Mouse (Mus musculus): Measurements from ENCODE around the gene Kncn. TPM values are rescaled to one million over a fixed set of nuclear protein-coding genes. Genes with fewer than 3 reads are reported as not detected.
A peak's percentile ranks its signal among the peaks of the same experiment; 100 is the strongest.

The Kncn gene
- polyA plus RNA-seq, 1 experiment from 2014 or later = 0.31 TPM

GRCm38 (mm10) chr4:115848083-115848482, 36.1 kb upstream of the Kncn start:
- H3K4me1 ChIP-seq (ENCODE audit: control insufficient read depth, insufficient read depth, low read length) = no peaks in the 10 kb centered on the region
- H3K36me3 ChIP-seq (ENCODE audit: control insufficient read depth, insufficient read depth, low read length) = peaks cover 37% of the 10 kb centered on the region
- no peak overlapping the region for H3K27ac ChIP-seq (replicated peaks; ENCODE audit: low read depth, low read length)

GRCm38 (mm10) chr4:115848990-115849677, 35.1 kb upstream of the Kncn start:
- Histone ChIP-seq H3K4me2 (ENCODE audit: low read depth, low read length) (no peak overlapping the region), H3K4me3 (ENCODE audit: low read depth, low read length) (no peak overlapping the region), H3K36me3 (ENCODE audit: control insufficient read depth, insufficient read depth, low read length) (peaks cover 37% of the 10 kb centered on the region), H3K9me3 (ENCODE audit: control insufficient read depth, low read length) (no peaks in the 10 kb centered on the region), H3K27ac (replicated peaks; ENCODE audit: low read depth, low read length) (no peak overlapping the region), H3K4me1 (ENCODE audit: control insufficient read depth, insufficient read depth, low read length) (no peaks in the 10 kb centered on the region), H3K9ac (ENCODE audit: low read depth, low read length) (no peak overlapping the region), H3K27me3 (replicated peaks; ENCODE audit: control insufficient read depth, insufficient read depth, low read length) (no peaks in the 10 kb centered on the region)
- ATAC-seq (ENCODE audit: low read depth) = no peak
- DNase-seq (ENCODE audit: low spot score) = no peak
- WGBS = 70% methylated on average over 8 of the region's 8 CpGs

More at GRCm38 (mm10) chr4:115848083-115848482, 36.1 kb upstream of the Kncn start:
- Histone ChIP-seq H3K9me3 (ENCODE audit: control insufficient read depth, low read length) (no peaks in the 10 kb centered on the region), H3K4me3 (ENCODE audit: low read depth, low read length) (no peak overlapping the region), H3K9ac (ENCODE audit: low read depth, low read length) (no peak overlapping the region), H3K4me2 (ENCODE audit: low read depth, low read length) (no peak overlapping the region), H3K27me3 (replicated peaks; ENCODE audit: control insufficient read depth, insufficient read depth, low read length) (no peaks in the 10 kb centered on the region)
- no peak for ATAC-seq (ENCODE audit: low read depth)
- DNase-seq (ENCODE audit: low spot score) = no peak
- 78% methylated on average over 1 of the region's 1 CpGs for WGBS

GRCm38 (mm10) chr4:115850111-115850510, 34.1 kb upstream of the Kncn start:
- no peak overlapping the region for H3K9ac ChIP-seq (ENCODE audit: low read depth, low read length)
- no peak for DNase-seq (ENCODE audit: low spot score)
- H3K4me2 ChIP-seq (ENCODE audit: low read depth, low read length) = no peak overlapping the region
- H3K27ac ChIP-seq (replicated peaks; ENCODE audit: low read depth, low read length) = no peak overlapping the region; the same call in 1 of the 2 replicates
- 63% methylated on average over 2 of the region's 2 CpGs for WGBS
- H3K9me3 ChIP-seq (ENCODE audit: control insufficient read depth, low read length) = no peaks in the 10 kb centered on the region
- ATAC-seq (ENCODE audit: low read depth) = no peak
- no peaks in the 10 kb centered on the region for H3K27me3 ChIP-seq (replicated peaks; ENCODE audit: control insufficient read depth, insufficient read depth, low read length)
- H3K36me3 ChIP-seq (ENCODE audit: control insufficient read depth, insufficient read depth, low read length) = peaks cover 37% of the 10 kb centered on the region
- peaks cover under 1% of the 10 kb centered on the region; the same call in 1 of the 2 replicates for H3K4me1 ChIP-seq (ENCODE audit: control insufficient read depth, insufficient read depth, low read length)
- no peak overlapping the region for H3K4me3 ChIP-seq (ENCODE audit: low read depth, low read length)

GRCm38 (mm10) chr4:115850631-115851030, 33.6 kb upstream of the Kncn start:
- no peak for ATAC-seq (ENCODE audit: low read depth)
- WGBS = 45% methylated on average over 2 of the region's 2 CpGs
- Histone ChIP-seq H3K4me2 (ENCODE audit: low read depth, low read length) (no peak overlapping the region), H3K36me3 (ENCODE audit: control insufficient read depth, insufficient read depth, low read length) (peaks cover 37% of the 10 kb centered on the region), H3K9ac (ENCODE audit: low read depth, low read length) (no peak overlapping the region), H3K4me1 (ENCODE audit: control insufficient read depth, insufficient read depth, low read length) (peaks cover 6% of the 10 kb centered on the region), H3K9me3 (ENCODE audit: control insufficient read depth, low read length) (no peaks in the 10 kb centered on the region), H3K27ac (replicated peaks; ENCODE audit: low read depth, low read length) (no peak overlapping the region; the same call in 1 of the 2 replicates), H3K27me3 (replicated peaks; ENCODE audit: control insufficient read depth, insufficient read depth, low read length) (no peaks in the 10 kb centered on the region), H3K4me3 (ENCODE audit: low read depth, low read length) (no peak overlapping the region)
- DNase-seq (ENCODE audit: low spot score) = no peak

GRCm38 (mm10) chr4:115851569-115851968, 32.6 kb upstream of the Kncn start:
- peaks cover 7% of the 10 kb centered on the region for H3K4me1 ChIP-seq (ENCODE audit: control insufficient read depth, insufficient read depth, low read length)
- no peaks in the 10 kb centered on the region for H3K9me3 ChIP-seq (ENCODE audit: control insufficient read depth, low read length)
- no peak for DNase-seq (ENCODE audit: low spot score)
- peaks cover 38% of the 10 kb centered on the region for H3K36me3 ChIP-seq (ENCODE audit: control insufficient read depth, insufficient read depth, low read length)
- no peaks in the 10 kb centered on the region for H3K27me3 ChIP-seq (replicated peaks; ENCODE audit: control insufficient read depth, insufficient read depth, low read length)
- H3K4me3 ChIP-seq (ENCODE audit: low read depth, low read length) = no peak overlapping the region
- no peak for ATAC-seq (ENCODE audit: low read depth)
- H3K27ac ChIP-seq (replicated peaks; ENCODE audit: low read depth, low read length) = no peak overlapping the region
- H3K4me2 ChIP-seq (ENCODE audit: low read depth, low read length) = no peak overlapping the region
- WGBS = 86% methylated on average over 6 of the region's 6 CpGs
- H3K9ac ChIP-seq (ENCODE audit: low read depth, low read length) = no peak overlapping the region

GRCm38 (mm10) chr4:115855100-115855499, 29.1 kb upstream of the Kncn start:
- no peak overlapping the region for H3K9ac ChIP-seq (ENCODE audit: low read depth, low read length)

GRCm38 (mm10) chr4:115855609-115856008, 28.6 kb upstream of the Kncn start:
- Histone ChIP-seq H3K4me1 (ENCODE audit: control insufficient read depth, insufficient read depth, low read length) (peaks cover 7% of the 10 kb centered on the region), H3K27me3 (replicated peaks; ENCODE audit: control insufficient read depth, insufficient read depth, low read length) (no peaks in the 10 kb centered on the region), H3K4me2 (ENCODE audit: low read depth, low read length) (no peak overlapping the region), H3K27ac (replicated peaks; ENCODE audit: low read depth, low read length) (no peak overlapping the region), H3K4me3 (ENCODE audit: low read depth, low read length) (no peak overlapping the region), H3K36me3 (ENCODE audit: control insufficient read depth, insufficient read depth, low read length) (peaks cover 43% of the 10 kb centered on the region), H3K9me3 (ENCODE audit: control insufficient read depth, low read length) (no peaks in the 10 kb centered on the region), H3K9ac (ENCODE audit: low read depth, low read length) (no peak overlapping the region)
- ATAC-seq (ENCODE audit: low read depth) (no peak), DNase-seq (ENCODE audit: low spot score) (no peak)
- 45% methylated on average over 4 of the region's 4 CpGs for WGBS

More at GRCm38 (mm10) chr4:115855100-115855499, 29.1 kb upstream of the Kncn start:
- ATAC-seq (ENCODE audit: low read depth) = no peak
- peaks cover 7% of the 10 kb centered on the region for H3K4me1 ChIP-seq (ENCODE audit: control insufficient read depth, insufficient read depth, low read length)
- no peak overlapping the region for H3K4me3 ChIP-seq (ENCODE audit: low read depth, low read length)
- WGBS = 43% methylated on average over 6 of the region's 6 CpGs
- no peak overlapping the region for H3K4me2 ChIP-seq (ENCODE audit: low read depth, low read length)
- no peaks in the 10 kb centered on the region for H3K9me3 ChIP-seq (ENCODE audit: control insufficient read depth, low read length)
- peak overlapping the region; percentile 28; the same call in 1 of the 2 replicates for H3K27ac ChIP-seq (replicated peaks; ENCODE audit: low read depth, low read length)
- no peaks in the 10 kb centered on the region for H3K27me3 ChIP-seq (replicated peaks; ENCODE audit: control insufficient read depth, insufficient read depth, low read length)
- H3K36me3 ChIP-seq (ENCODE audit: control insufficient read depth, insufficient read depth, low read length) = peaks cover 42% of the 10 kb centered on the region
- no peak for DNase-seq (ENCODE audit: low spot score)

- H3K27ac ChIP-seq (replicated peaks; ENCODE audit: low read depth, low read length) = no peak overlapping the region
- H3K36me3 ChIP-seq (ENCODE audit: control insufficient read depth, insufficient read depth, low read length) = peaks cover 42% of the 10 kb centered on the region
- no peak overlapping the region for H3K4me3 ChIP-seq (ENCODE audit: low read depth, low read length)
- ATAC-seq (ENCODE audit: low read depth) (no peak), DNase-seq (ENCODE audit: low spot score) (no peak)
- no peak overlapping the region for H3K4me2 ChIP-seq (ENCODE audit: low read depth, low read length)
- H3K9me3 ChIP-seq (ENCODE audit: control insufficient read depth, low read length) = no peaks in the 10 kb centered on the region
- no peaks in the 10 kb centered on the region for H3K27me3 ChIP-seq (replicated peaks; ENCODE audit: control insufficient read depth, insufficient read depth, low read length)
- H3K4me1 ChIP-seq (ENCODE audit: control insufficient read depth, insufficient read depth, low read length) = peaks cover 7% of the 10 kb centered on the region
- peak overlapping the region; percentile 34; the same call in 1 of the 2 replicates for H3K9ac ChIP-seq (ENCODE audit: low read depth, low read length)
- WGBS = 70% methylated on average over 4 of the region's 4 CpGs
Measured at GRCm38 (mm10) chr4:115856282-115856681, 27.9 kb upstream of the Kncn start.
